Mouse (Mus musculus) kidney, postnatal 0 days (tissue): ENCODE data around the gene Slco4a1. TPM values are rescaled to one million over a fixed set of nuclear protein-coding genes. Genes with fewer than 3 reads are reported as not detected.
A peak's percentile ranks its signal among the peaks of the same experiment; 100 is the strongest.

Experiments
- ATAC-seq: fragments of 200-750 bp; cut with Nextera tagmentation; replicated peaks from 2 replicates; pipeline ENCODE4 v1.8.0; 2017; ENCODE audit warnings: low read depth, moderate number of reproducible peaks, moderate TSS enrichment, moderate library complexity; ENCODE audit not compliant: low FRiP score
- DNase-seq: peaks from one replicate; pipeline ENCODE4 v3.0.0-alpha.2; 2016; ENCODE audit warnings: low spot score
- H3K27ac ChIP-seq: fragments of 300-500 bp; sonication (generic); 2 replicates; pipeline ENCODE4 v1.5.1; 2014; ENCODE audit warnings: mild to moderate bottlenecking
- H3K27me3 ChIP-seq: fragments of 300-500 bp; sonication (generic); 2 replicates; pipeline ENCODE4 v1.6.1; 2014; ENCODE audit warnings: low read length, mixed read lengths; ENCODE audit not compliant: insufficient read depth
- H3K36me3 ChIP-seq: fragments of 300-500 bp; sonication (generic); 2 replicates; pipeline ENCODE4 v1.6.1; 2014; ENCODE audit warnings: low read length, mixed read lengths; ENCODE audit not compliant: insufficient read depth
- H3K4me1 ChIP-seq: fragments of 300-500 bp; sonication (generic); replicated peaks from 2 replicates; pipeline ENCODE4 v1.6.1; 2014; ENCODE audit warnings: antibody characterized with exemption, low read length, mixed read lengths; ENCODE audit not compliant: insufficient read depth
- H3K4me2 ChIP-seq: fragments of 300-500 bp; sonication (generic); 2 replicates; pipeline ENCODE4 v1.6.1; 2014; ENCODE audit warnings: mild to moderate bottlenecking, low read length, moderate library complexity, mixed read lengths
- H3K4me3 ChIP-seq: fragments of 300-500 bp; sonication (generic); replicated peaks from 2 replicates; pipeline ENCODE4 v1.5.1; 2014; ENCODE audit warnings: low read depth, low read length
- H3K9ac ChIP-seq: fragments of 300-500 bp; sonication (generic); 2 replicates; pipeline ENCODE4 v1.6.1; 2014; ENCODE audit warnings: low read depth, low read length
- H3K9me3 ChIP-seq: fragments of 300-500 bp; sonication (generic); replicated peaks from 2 replicates; pipeline ENCODE4 v1.6.1; 2016; ENCODE audit warnings: low read length, inconsistent platforms, mixed read lengths
- CTCF ChIP-seq: IDR thresholded peaks from 2 replicates; pipeline ENCODE4 v1.5.1; 2016; ENCODE audit warnings: antibody characterized with exemption, low read depth, mild to moderate bottlenecking, moderate library complexity
- WGBS: fragments of 180-500 bp; shearing (Covaris S2); extraction: QIAGEN DNeasy Blood & Tissue Kit; methylation state at CpG from one replicate; pipeline ENCODE4 v1.1.7; 2014; 5-methylcytosine and 5-hydroxymethylcytosine counted together
- polyA plus RNA-seq: library from polyadenylated mRNA; unstranded; fragments of >200 nt; fragmentation: Nextera tagmentation; extraction: Ambion mirVana; gene quantifications from 2 replicates; pipeline ENCODE4 v1.2.1, GENCODE M21; 2015

Gene Slco4a1
- polyA plus RNA-seq, 1 experiment from 2014 or later = 11.9 TPM

DNA sequence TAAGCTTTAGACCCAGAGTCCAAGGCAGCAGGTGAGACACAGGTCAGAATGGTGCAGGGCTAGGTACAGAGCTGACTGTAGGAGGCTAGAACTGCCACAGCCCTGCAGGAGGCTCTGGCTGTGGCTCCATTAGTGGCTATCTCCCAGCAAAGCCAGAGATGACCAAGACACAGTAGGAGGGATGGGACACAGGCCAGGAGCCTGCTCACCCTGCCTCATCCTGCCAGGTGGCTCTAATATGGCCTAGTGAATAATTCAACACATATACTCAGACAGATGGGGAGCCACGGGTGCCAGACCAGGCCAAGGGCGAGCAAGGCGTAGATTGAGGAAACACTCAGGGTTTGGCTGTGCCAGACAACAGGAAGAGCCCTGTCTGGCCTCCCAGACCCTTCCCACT lies 35.4 kb upstream of the Slco4a1 start:
- Histone ChIP-seq H3K27me3 (no peaks in the 10 kb centered on the region), H3K36me3 (no peaks in the 10 kb centered on the region), H3K27ac (no peak overlapping the region), H3K9ac (no peak overlapping the region), H3K4me1 (no peaks in the 10 kb centered on the region), H3K4me3 (no peak overlapping the region), H3K4me2 (no peak overlapping the region), H3K9me3 (no peaks in the 10 kb centered on the region)
- TF ChIP-seq CTCF = no peak
- DNase-seq (no peak), ATAC-seq (no peak)
- whole genome bisulfite sequencing = 78% methylated on average over 3 of the region's 3 CpGs

DNA sequence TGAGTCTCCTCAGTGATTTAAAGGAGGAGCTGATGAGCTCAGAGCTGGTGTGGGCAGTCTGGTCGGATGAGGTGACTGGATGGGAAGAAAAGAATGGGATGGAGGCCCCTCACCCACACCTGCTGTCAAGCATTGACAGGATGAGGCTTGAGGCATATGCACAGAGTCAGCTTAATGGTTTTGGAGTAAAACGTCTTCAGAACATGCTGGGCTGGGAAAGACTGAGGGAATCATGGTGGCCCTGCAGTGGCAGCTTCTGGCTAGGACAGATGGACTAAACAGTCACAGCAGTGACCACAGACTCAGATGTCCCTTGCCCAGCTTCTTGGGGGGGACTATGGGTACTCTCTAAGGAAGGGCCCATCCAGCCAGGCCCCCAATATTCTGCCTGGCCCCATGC lies 30.9 kb upstream of the Slco4a1 start:
- Histone ChIP-seq H3K27ac (no peak overlapping the region), H3K4me1 (no peaks in the 10 kb centered on the region), H3K36me3 (no peaks in the 10 kb centered on the region), H3K4me2 (no peak overlapping the region), H3K9ac (no peak overlapping the region), H3K27me3 (no peaks in the 10 kb centered on the region), H3K9me3 (no peaks in the 10 kb centered on the region), H3K4me3 (no peak overlapping the region)
- ATAC-seq (no peak), DNase-seq (no peak)
- no peak for TF ChIP-seq CTCF
- WGBS = 46% methylated on average over 2 of the region's 2 CpGs

DNA sequence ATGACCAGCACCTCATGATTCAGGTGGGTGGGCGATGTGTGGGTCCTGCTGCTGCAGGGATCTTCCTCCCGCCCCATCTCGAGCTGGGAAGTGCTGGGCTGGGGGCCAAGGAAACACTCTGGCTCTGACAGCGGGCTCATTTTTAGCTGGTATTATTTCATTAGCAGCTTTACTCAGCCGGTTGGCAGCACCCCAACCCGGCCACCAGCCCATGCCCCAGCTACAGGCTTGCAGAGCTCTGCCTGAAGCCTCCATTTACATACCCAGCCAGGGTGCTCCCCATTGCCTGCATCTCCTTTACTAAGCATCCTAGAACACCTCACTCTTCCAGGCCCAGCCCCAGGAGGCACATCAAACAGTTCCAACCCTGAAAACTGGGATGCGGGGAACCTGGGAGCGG lies 29.0 kb upstream of the Slco4a1 start:
- WGBS = 61% methylated on average over 8 of the region's 8 CpGs
- no peak overlapping the region for H3K9ac ChIP-seq
- H3K9me3 ChIP-seq = no peaks in the 10 kb centered on the region
- H3K27me3 ChIP-seq = no peaks in the 10 kb centered on the region
- no peaks in the 10 kb centered on the region for H3K4me1 ChIP-seq
- H3K4me2 ChIP-seq = no peak overlapping the region
- no peak overlapping the region for H3K4me3 ChIP-seq
- no peak for DNase-seq
- H3K27ac ChIP-seq = no peak overlapping the region
- H3K36me3 ChIP-seq = no peaks in the 10 kb centered on the region
- no peak for TF ChIP-seq CTCF
- ATAC-seq = no peak

DNA sequence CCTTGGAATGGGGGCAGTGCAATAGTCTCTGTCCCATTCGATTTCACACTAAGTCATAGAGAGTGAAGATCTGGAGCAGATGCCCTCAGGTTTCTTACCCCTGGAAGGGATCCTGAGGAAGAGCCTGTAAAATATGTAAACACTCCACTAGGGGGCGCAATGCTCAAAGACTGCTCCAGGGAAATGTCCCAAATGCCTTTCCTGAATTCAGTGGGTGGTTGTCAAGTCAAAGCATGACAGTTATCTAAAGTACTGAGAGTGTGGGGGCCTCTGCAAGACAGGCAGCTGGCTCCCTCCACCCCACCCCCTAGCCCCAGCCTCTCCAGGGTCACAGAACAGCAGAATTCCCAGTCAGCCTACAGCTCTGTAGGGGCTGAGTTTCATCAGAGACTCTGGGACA lies 27.7 kb upstream of the Slco4a1 start:
- Histone ChIP-seq H3K27ac (no peak overlapping the region), H3K4me2 (no peak overlapping the region), H3K4me3 (no peak overlapping the region), H3K27me3 (no peaks in the 10 kb centered on the region), H3K4me1 (no peaks in the 10 kb centered on the region), H3K9me3 (no peaks in the 10 kb centered on the region), H3K9ac (no peak overlapping the region), H3K36me3 (no peaks in the 10 kb centered on the region)
- ATAC-seq (no peak), DNase-seq (peak; percentile 16)
- TF ChIP-seq CTCF = peak; percentile 61
- WGBS = 27% methylated on average over 2 of the region's 2 CpGs

DNA sequence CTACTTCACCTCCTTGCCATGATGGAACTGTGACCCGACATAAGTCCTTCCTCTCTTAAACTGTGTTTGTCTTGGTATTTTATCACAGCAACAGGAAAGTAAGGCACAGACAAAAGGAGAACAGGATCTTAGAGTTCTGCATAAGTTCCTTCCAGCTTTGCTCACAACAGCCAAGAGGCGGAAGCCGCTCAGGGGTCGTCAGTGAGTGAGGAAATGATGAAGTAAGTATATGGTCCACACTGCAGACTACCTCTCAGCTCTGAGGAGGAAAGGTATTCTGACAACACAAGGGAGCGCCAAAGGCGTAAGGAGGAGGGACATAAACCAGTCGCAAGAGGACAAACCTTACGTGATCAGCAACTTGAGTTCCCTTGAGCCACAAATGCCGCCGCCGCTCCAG lies 25.4 kb upstream of the Slco4a1 start:
- Histone ChIP-seq H3K27ac (no peak overlapping the region), H3K9ac (no peak overlapping the region), H3K9me3 (no peaks in the 10 kb centered on the region), H3K27me3 (no peaks in the 10 kb centered on the region), H3K4me3 (no peak overlapping the region), H3K36me3 (no peaks in the 10 kb centered on the region), H3K4me1 (no peaks in the 10 kb centered on the region), H3K4me2 (no peak overlapping the region)
- DNase-seq (no peak), ATAC-seq (no peak)
- 77% methylated on average over 11 of the region's 11 CpGs for WGBS
- no peak for TF ChIP-seq CTCF

DNA sequence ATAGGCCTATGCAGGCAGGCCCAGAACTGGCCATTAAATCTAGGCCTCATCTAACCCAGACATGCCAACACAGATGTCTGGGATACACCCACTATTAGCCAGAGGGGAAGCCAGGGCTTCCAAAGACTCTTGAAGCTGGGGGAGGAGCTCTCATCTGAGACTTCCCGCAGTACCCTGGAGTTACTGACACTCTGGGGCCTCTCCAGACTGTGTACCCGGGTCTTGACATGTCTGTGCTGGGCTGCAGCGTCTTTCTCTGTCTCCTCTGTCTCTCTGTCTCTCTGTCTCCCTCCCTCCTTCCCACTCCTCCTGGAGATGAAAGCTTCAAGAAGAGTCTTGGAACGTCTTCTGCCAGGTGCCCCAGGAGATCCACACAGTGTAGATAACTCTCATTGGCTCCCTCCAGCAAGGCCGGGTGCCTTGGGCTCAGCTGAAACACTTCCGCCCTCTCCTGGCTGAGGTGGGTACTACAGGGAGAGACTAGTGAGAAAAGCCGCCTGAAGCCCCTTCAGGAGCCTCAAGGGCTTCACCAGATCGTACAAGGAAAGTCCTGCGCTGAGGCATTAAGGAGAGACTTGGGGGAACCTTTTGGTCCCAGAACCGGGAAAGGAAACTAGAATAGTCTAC lies 23.9 kb upstream of the Slco4a1 start:
- H3K27ac ChIP-seq = no peak overlapping the region
- no peak overlapping the region for H3K4me3 ChIP-seq
- H3K9ac ChIP-seq = no peak overlapping the region
- ATAC-seq (peak; percentile 44), DNase-seq (peak; percentile 76)
- no peaks in the 10 kb centered on the region for H3K9me3 ChIP-seq
- H3K36me3 ChIP-seq = no peaks in the 10 kb centered on the region
- H3K4me2 ChIP-seq = no peak overlapping the region
- peak; percentile 92 for TF ChIP-seq CTCF
- H3K27me3 ChIP-seq = no peaks in the 10 kb centered on the region
- no peaks in the 10 kb centered on the region for H3K4me1 ChIP-seq
- WGBS = 17% methylated on average over 10 of the region's 10 CpGs

DNA sequence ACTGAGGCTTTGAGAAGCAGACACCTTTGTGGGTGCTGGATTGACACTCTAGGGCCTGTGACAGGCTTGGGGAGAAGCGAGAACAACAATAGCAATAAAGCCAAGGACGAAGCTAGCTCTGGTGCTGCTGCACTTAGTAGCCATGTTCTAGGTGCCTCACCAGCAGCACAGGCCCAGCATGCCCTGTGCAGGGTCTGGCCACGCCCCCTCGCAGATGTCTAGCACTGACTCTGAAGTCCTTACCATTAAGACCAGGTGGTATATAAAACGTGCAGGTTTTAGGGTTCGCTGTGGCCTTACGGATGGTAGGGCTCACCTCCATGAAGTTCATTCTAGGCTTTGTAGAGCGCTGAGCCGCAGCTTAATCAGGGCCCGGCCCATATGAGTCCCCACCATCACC lies 23.3 kb upstream of the Slco4a1 start:
- H3K9me3 ChIP-seq = no peaks in the 10 kb centered on the region
- H3K27ac ChIP-seq = no peak overlapping the region
- DNase-seq = no peak
- no peaks in the 10 kb centered on the region for H3K27me3 ChIP-seq
- H3K9ac ChIP-seq = no peak overlapping the region
- H3K4me1 ChIP-seq = no peaks in the 10 kb centered on the region
- H3K4me2 ChIP-seq = no peak overlapping the region
- H3K36me3 ChIP-seq = no peaks in the 10 kb centered on the region
- no peak for TF ChIP-seq CTCF
- no peak overlapping the region for H3K4me3 ChIP-seq
- WGBS = 73% methylated on average over 10 of the region's 10 CpGs
- ATAC-seq = no peak
